Mouse (Mus musculus) brain, embryonic 14.5 days (tissue): Measurements from ENCODE around the gene Eps8.
A peak's percentile ranks its signal among the peaks of the same experiment; 100 is the strongest.

Experiments
- CTCF ChIP-seq: fragments of 200-500 bp; IDR thresholded peaks from 2 replicates; pipeline ENCODE4 v1.5.1; 2012; ENCODE audit warnings: inconsistent platforms, mild to moderate bottlenecking, moderate library complexity, borderline replicate concordance; ENCODE audit not compliant: insufficient read depth, insufficient read length; ENCODE audit errors: extremely low read depth
- POLR2A ChIP-seq: fragments of 200-500 bp; IDR thresholded peaks from 2 replicates; pipeline ENCODE4 v1.6.1; 2012; ENCODE audit warnings: mild to moderate bottlenecking, inconsistent platforms, borderline replicate concordance; ENCODE audit not compliant: poor library complexity, insufficient read depth, insufficient read length, severe bottlenecking; ENCODE audit errors: extremely low read depth

GRCm38 (mm10) chr6:137658426-137659088, 3.9 kb upstream of the Eps8 start:
- TF ChIP-seq POLR2A (no peak), CTCF (peak; percentile 43; the same call in 1 of the 2 replicates)
